Mouse (Mus musculus) heart, postnatal 0 days (tissue): ENCODE measurements around the gene Rgp1. TPM values are rescaled to one million over a fixed set of nuclear protein-coding genes. Genes with fewer than 3 reads are reported as not detected.

Experiments
- ATAC-seq: fragments of 200-750 bp; cut with Nextera tagmentation; 2 replicates; pipeline ENCODE4 v1.8.0; 2017; ENCODE audit warnings: low read depth, moderate number of reproducible peaks, moderate library complexity; ENCODE audit not compliant: insufficient read depth
- DNase-seq: peaks from one replicate; pipeline ENCODE4 v3.0.0-alpha.2; 2016; ENCODE audit warnings: low spot score
- H3K27ac ChIP-seq: fragments of 300-500 bp; sonication (generic); 2 replicates; pipeline ENCODE4 v1.5.1; 2014; ENCODE audit warnings: low read depth, mild to moderate bottlenecking
- H3K27me3 ChIP-seq: fragments of 300-500 bp; sonication (generic); 2 replicates; pipeline ENCODE4 v1.6.1; 2014; ENCODE audit warnings: low read length, mixed read lengths; ENCODE audit not compliant: control insufficient read depth, insufficient read depth
- H3K36me3 ChIP-seq: fragments of 300-500 bp; sonication (generic); replicated peaks from 2 replicates; pipeline ENCODE4 v1.6.1; 2014; ENCODE audit warnings: low read length, mixed read lengths; ENCODE audit not compliant: control insufficient read depth, insufficient read depth
- H3K4me1 ChIP-seq: fragments of 300-500 bp; sonication (generic); 2 replicates; pipeline ENCODE4 v1.6.1; 2014; ENCODE audit warnings: antibody characterized with exemption; ENCODE audit not compliant: control insufficient read depth, insufficient read depth
- H3K4me2 ChIP-seq: fragments of 300-500 bp; sonication (generic); 2 replicates; pipeline ENCODE4 v1.6.1; 2014; ENCODE audit warnings: low read depth, mild to moderate bottlenecking, low read length, moderate library complexity
- H3K4me3 ChIP-seq: fragments of 300-500 bp; sonication (generic); 2 replicates; pipeline ENCODE4 v1.5.1; 2014; ENCODE audit warnings: low read depth, low read length
- H3K9ac ChIP-seq: fragments of 300-500 bp; sonication (generic); replicated peaks from 2 replicates; pipeline ENCODE4 v1.6.1; 2014; ENCODE audit warnings: low read depth, low read length, mixed read lengths
- H3K9me3 ChIP-seq: fragments of 300-500 bp; sonication (generic); replicated peaks from 2 replicates; pipeline ENCODE4 v1.6.1; 2016; ENCODE audit warnings: low read length; ENCODE audit not compliant: control insufficient read depth
- CTCF ChIP-seq: IDR thresholded peaks from 2 replicates; pipeline ENCODE4 v1.5.1; 2016; ENCODE audit warnings: antibody characterized with exemption, control low read depth, low read depth
- EP300 ChIP-seq: IDR thresholded peaks from 2 replicates; pipeline ENCODE4 v1.6.1; 2016; ENCODE audit warnings: antibody characterized with exemption, low read depth
- WGBS: fragments of 180-500 bp; shearing (Covaris S2); extraction: QIAGEN DNeasy Blood & Tissue Kit; methylation state at CpG from one replicate; pipeline ENCODE4 v1.1.7; 2014; 5-methylcytosine and 5-hydroxymethylcytosine counted together
- polyA plus RNA-seq: library from polyadenylated mRNA; unstranded; fragments of >200 nt; fragmentation: Nextera tagmentation; extraction: Ambion mirVana; gene quantifications from 2 replicates; pipeline ENCODE4 v1.2.1, GENCODE M21; 2015
- total RNA-seq: library from RNA; depleted of rRNA; stranded (reverse); fragments of >200 nt; gene quantifications from 2 replicates; pipeline ENCODE4 v1.2.3, GENCODE M21; 2014; ENCODE audit warnings: low replicate concordance

Rgp1 gene
- total and polyA plus RNA-seq, 2 experiments from 2014 or later: 10.8 to 12.4 TPM

DNA sequence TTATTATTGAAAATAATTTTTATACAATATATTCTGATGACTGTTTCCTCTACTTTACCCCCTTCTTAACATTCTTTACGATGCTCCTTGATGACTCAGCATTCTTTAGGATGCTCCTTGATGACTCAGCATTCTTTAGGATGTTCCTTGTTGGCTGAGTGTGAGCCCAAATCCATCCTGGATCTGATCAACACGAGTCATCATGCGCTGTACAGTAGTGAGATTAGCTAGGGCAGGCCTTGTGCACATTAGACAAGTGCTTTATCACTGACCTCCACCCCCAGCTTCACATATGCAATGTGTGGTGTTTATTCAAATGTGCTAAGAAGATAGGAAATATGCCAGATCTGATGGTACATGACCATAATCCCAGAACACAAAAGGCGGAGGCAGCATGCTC, 19.7 kb downstream of the Rgp1 start:
- DNase-seq: no peak
- 74% methylated on average over 4 of the region's 4 CpGs for WGBS
- Histone ChIP-seq H3K36me3 (no peaks in the 10 kb centered on the region), H3K4me1 (no peaks in the 10 kb centered on the region), H3K9ac (no peak overlapping the region), H3K4me2 (no peak overlapping the region), H3K4me3 (no peak overlapping the region), H3K27me3 (no peaks in the 10 kb centered on the region), H3K27ac (no peak overlapping the region), H3K9me3 (no peaks in the 10 kb centered on the region)
- TF ChIP-seq CTCF: no peak
- no peak for TF ChIP-seq EP300
- no peak for ATAC-seq

DNA sequence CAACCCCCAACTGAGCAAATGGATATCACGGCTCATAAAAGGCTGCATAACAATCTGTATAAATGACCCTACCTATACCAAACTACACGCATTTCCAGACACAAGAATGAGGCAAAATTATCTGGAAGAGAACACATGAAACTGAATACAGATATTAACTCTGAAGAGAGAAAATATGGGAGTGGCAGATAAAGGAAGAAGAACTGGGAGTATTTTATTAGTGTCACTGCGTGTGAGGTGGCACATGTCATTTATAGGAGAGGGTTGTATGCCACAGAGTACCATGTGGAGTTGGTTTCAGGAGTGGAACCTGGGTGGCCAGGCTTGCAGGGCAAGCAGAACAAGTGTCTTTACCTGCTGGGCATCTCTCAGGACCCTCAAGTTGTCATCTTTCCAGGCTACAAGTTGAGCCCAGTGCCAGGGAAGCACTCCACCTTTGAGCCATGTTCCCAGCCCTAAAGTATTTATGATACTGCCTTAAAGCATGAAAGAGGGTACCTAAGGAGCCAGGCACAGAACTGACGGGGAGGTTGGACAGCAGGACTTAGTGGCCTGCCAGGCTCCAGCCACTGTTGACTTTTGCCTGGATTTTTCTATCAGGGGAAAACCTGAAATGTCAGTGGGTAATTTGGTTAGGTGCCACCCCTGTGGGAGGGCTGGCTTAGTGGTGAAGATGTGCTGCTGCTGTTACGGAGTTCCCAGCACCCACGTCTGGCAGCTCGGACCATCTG, 20.3 kb downstream of the Rgp1 start:
- no peak overlapping the region for H3K27ac ChIP-seq
- H3K4me3 ChIP-seq: no peak overlapping the region
- 81% methylated on average over 7 of the region's 7 CpGs for WGBS
- H3K27me3 ChIP-seq: no peaks in the 10 kb centered on the region
- no peaks in the 10 kb centered on the region for H3K4me1 ChIP-seq
- TF ChIP-seq EP300 (no peak), CTCF (no peak)
- DNase-seq (no peak), ATAC-seq (no peak)
- no peaks in the 10 kb centered on the region for H3K36me3 ChIP-seq
- no peak overlapping the region for H3K4me2 ChIP-seq
- no peaks in the 10 kb centered on the region for H3K9me3 ChIP-seq
- no peak overlapping the region for H3K9ac ChIP-seq

DNA sequence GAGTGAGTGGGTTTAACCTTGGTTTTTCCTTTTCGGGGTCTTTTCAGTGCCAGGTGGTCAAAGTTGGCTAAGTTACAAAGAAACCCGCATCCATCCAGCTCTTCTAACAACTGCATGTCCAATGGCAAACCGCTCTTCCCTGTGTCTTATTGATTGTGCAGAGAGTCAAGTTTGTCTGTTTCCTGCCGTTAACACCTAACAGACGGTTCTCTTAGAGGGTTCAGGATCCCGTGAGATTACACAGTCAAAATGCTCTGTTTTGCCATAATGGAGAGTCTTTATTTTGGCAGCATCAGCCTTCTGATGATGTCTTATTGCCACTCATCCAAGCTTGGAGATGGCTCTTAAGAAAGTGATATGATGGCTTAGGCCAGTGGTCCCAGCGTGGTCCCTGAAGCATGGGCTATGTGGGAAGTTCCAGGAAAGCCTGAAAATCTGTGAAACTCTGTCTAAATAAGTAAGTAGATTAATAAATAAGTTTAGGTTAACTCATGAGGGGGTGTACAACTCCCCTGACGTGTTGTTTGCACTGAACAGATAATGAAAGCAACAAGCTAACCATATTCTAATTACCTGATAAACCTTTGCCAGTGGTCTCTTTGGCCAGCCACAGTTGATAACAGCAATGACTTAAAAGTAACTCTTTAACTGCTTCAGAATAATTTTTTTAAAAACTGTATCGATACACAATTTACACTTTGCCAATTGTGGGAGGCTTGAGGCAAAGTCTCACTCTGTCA, 21.9 kb downstream of the Rgp1 start:
- no peak overlapping the region for H3K27ac ChIP-seq
- 67% methylated on average over 9 of the region's 9 CpGs for WGBS
- no peaks in the 10 kb centered on the region for H3K27me3 ChIP-seq
- H3K4me2 ChIP-seq: no peak overlapping the region
- DNase-seq (no peak), ATAC-seq (no peak)
- no peaks in the 10 kb centered on the region for H3K36me3 ChIP-seq
- H3K4me3 ChIP-seq: no peak overlapping the region
- TF ChIP-seq EP300: no peak
- no peak for TF ChIP-seq CTCF
- no peaks in the 10 kb centered on the region for H3K4me1 ChIP-seq
- H3K9ac ChIP-seq: no peak overlapping the region
- H3K9me3 ChIP-seq: no peaks in the 10 kb centered on the region

DNA sequence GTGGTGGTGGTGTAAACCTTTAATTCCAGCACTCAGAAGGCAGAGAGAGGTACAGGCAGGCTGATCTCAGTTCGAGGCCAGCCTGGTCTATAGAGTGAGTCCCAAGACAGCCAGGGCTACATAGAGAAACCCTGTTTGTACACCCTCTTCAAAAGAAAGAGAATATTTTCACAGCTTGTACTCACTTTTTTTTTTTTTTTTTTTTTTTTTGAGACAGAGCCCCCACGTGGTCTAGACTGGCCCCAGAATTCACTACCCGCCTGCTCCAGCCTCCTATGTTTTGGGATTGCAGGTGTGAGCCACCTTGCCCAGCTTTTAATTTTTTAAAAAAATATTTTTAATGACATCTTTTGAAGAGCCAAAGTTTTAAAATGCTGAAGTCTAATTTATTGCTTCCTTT, 25.6 kb downstream of the Rgp1 start:
- Histone ChIP-seq H3K27ac (no peak overlapping the region), H3K27me3 (no peaks in the 10 kb centered on the region), H3K9me3 (no peaks in the 10 kb centered on the region), H3K36me3 (no peaks in the 10 kb centered on the region), H3K4me2 (no peak overlapping the region), H3K9ac (no peak overlapping the region), H3K4me3 (no peak overlapping the region), H3K4me1 (no peaks in the 10 kb centered on the region)
- 59% methylated on average over 3 of the region's 3 CpGs for WGBS
- ATAC-seq (no peak), DNase-seq (no peak)
- TF ChIP-seq CTCF: no peak
- TF ChIP-seq EP300: no peak

DNA sequence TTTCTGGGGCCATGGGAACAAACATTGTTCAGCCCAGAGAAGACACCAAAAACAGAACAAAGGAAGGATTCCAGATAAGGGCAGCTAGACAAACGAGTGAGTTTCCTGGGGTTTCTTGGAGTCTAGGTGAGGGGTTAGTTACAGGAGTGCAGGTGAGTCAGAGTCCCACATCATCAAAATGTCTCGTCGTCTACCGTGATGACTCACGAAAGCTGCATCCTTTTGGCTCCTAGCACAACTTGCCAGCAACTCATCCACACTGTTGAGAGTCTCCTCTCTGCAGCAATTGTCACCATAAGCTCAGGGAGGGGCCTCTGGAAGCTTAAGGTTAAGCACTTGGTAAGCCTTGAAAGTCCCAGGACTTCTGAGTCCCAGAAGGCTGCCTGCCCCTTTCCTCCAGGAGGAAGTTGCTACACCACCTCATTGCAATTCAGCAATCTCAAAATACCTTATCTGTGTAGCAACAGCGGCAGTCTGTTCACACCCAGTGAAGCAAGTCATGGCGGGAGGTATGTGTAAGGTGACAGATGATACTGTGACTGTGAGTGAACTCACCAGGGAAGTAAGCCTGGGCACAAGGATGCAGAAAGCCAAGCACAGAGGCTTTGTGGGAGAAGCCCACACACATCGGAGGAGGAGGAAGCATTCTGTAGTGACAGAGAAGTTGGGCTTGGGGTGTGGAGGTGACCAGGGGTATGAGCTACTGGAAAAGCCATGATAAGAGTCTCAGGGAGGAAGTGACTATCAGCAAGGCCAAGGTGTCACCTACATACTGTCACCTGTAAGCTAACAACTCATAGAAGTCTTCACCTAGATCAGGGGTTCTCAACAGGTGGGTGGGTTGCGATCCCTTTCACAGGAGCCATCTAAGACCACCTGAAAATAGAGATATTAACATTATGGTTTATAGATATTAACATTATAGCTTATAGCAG, 26.5 kb downstream of the Rgp1 start:
- H3K36me3 ChIP-seq: no peaks in the 10 kb centered on the region
- no peak for TF ChIP-seq CTCF
- no peak for TF ChIP-seq EP300
- no peaks in the 10 kb centered on the region for H3K9me3 ChIP-seq
- no peak overlapping the region for H3K4me2 ChIP-seq
- ATAC-seq (no peak), DNase-seq (no peak)
- no peak overlapping the region for H3K4me3 ChIP-seq
- no peak overlapping the region for H3K27ac ChIP-seq
- H3K4me1 ChIP-seq: no peaks in the 10 kb centered on the region
- H3K9ac ChIP-seq: no peak overlapping the region
- WGBS: 38% methylated on average over 9 of the region's 9 CpGs
- H3K27me3 ChIP-seq: no peaks in the 10 kb centered on the region
